Mouse (Mus musculus) olfactory bulb, adult 2 months (tissue): ENCODE measurements around the gene Sdf4. TPM values are rescaled to one million over a fixed set of nuclear protein-coding genes. Genes with fewer than 3 reads are reported as not detected.

Experiments
- H3K27ac ChIP-seq: fragments of 200-500 bp; 2 replicates; pipeline ENCODE4 v1.5.1; 2012; ENCODE audit warnings: low read depth, low read length; ENCODE audit not compliant: insufficient read depth
- H3K4me1 ChIP-seq: fragments of 200-500 bp; 2 replicates; pipeline ENCODE4 v1.6.1; 2012; ENCODE audit warnings: low read length; ENCODE audit not compliant: control insufficient read depth, insufficient read depth
- H3K4me3 ChIP-seq: fragments of 200-500 bp; 2 replicates; pipeline ENCODE4 v1.5.1; 2012; ENCODE audit warnings: mild to moderate bottlenecking, low read depth, low read length, moderate library complexity; ENCODE audit not compliant: insufficient read depth
- CTCF ChIP-seq: fragments of 200-500 bp; IDR thresholded peaks from 2 replicates; pipeline ENCODE4 v1.5.1; 2012; ENCODE audit warnings: low read depth, mild to moderate bottlenecking, low read length, moderate library complexity; ENCODE audit not compliant: insufficient read depth
- POLR2A ChIP-seq: fragments of 200-500 bp; IDR thresholded peaks from 2 replicates; pipeline ENCODE4 v1.6.1; 2012; ENCODE audit warnings: mild to moderate bottlenecking, low read depth, low read length, moderate library complexity; ENCODE audit not compliant: insufficient read depth
- WGBS: fragments of 180-500 bp; shearing (Covaris S2); methylation state at CpG from one replicate; pipeline ENCODE4 v1.1.7; 2018; 5-methylcytosine and 5-hydroxymethylcytosine counted together
- polyA plus RNA-seq: library from polyadenylated mRNA; stranded (reverse); fragments of >200 nt; gene quantifications from 2 replicates; pipeline ENCODE4 v1.2.4, GENCODE M21; 2012; ENCODE audit warnings: low replicate concordance; ENCODE audit not compliant: missing spikeins, insufficient read depth, insufficient read length

Gene Sdf4
- polyA plus RNA-seq, 1 experiment: 218 TPM

GRCm38 (mm10) chr4:156023520-156023919 lies 30.8 kb downstream of the Sdf4 start:
- 83% methylated on average over 9 of the region's 9 CpGs for WGBS
- peaks cover 3% of the 10 kb centered on the region for H3K4me1 ChIP-seq
- no peak overlapping the region for H3K4me3 ChIP-seq
- no peak overlapping the region for H3K27ac ChIP-seq
- no peak for TF ChIP-seq CTCF
- TF ChIP-seq POLR2A: no peak

DNA sequence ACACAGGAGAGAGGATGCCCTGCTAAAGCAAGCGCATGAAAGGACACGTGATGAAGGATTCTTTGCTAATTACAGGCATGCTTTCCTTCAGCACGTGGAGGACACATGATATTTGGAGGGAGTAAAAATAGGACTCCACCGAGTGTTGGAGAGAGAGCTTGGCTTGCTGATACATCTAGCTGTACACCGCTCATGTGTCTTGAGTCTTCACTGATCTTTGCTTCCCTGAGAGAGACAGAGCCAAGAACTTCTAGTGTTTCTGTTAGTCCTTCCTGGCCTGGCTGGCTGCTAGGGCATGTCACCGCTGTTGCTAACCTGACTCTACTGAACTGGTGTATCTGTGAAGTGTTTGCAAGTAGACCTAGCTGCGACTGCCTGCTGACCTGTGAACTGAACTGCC lies 31.5 kb downstream of the Sdf4 start:
- 66% methylated on average over 7 of the region's 7 CpGs for WGBS
- Histone ChIP-seq H3K4me3 (no peak overlapping the region), H3K27ac (no peak overlapping the region), H3K4me1 (peaks cover 3% of the 10 kb centered on the region)
- TF ChIP-seq POLR2A (no peak), CTCF (no peak)

GRCm38 (mm10) chr4:156026013-156026412 lies 33.3 kb downstream of the Sdf4 start, which contains the start of gene Tnfrsf18:
TSS of gene Tnfrsf18 (plus strand) at chr4:156026164.
- 23% methylated on average over 4 of the region's 4 CpGs for WGBS
- no peak within 1 kb of the TSS for H3K4me3 ChIP-seq
- H3K4me1 ChIP-seq: peaks cover 14% of the 10 kb centered on the region
- no peak for TF ChIP-seq POLR2A
- TF ChIP-seq CTCF: no peak
- no peak within 1 kb of the TSS for H3K27ac ChIP-seq

- TF ChIP-seq POLR2A (no peak), CTCF (no peak)
- no peak overlapping the region for H3K4me3 ChIP-seq
- WGBS: 90% methylated on average over 7 of the region's 7 CpGs
- no peak overlapping the region for H3K27ac ChIP-seq
- peaks cover 23% of the 10 kb centered on the region for H3K4me1 ChIP-seq
Observed at GRCm38 (mm10) chr4:156028580-156028979, 35.9 kb downstream of the Sdf4 start.

DNA sequence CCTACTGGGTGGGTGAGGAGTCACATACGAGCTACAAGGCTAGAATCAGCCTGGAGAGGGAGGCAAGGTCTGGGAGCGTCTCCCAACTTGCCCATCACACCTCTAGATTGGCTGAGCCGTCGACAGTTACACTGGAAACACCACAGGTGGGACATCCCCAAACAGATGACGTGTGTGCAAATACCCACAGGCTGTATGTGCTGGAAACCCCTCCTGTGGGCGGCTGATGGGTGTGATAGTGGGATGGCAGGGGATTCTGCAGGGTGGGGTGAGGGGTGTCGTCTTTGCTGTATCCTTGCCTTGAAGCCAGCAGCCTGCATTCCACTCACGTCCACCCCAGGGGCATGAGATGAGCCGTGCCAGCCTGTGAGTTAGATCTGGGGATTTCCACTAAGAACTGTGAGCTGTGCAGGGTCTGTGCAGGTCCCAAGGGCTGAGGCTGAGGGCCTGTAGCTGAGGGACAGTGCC lies 38.0 kb downstream of the Sdf4 start:
- TF ChIP-seq POLR2A (no peak), CTCF (no peak)
- 36% methylated on average over 9 of the region's 9 CpGs for WGBS
- H3K4me3 ChIP-seq: peak overlapping the region; percentile 57
- 0 out of 2 replicates have a peak overlapping the region, but pooled peaks have one; percentile 3 for H3K27ac ChIP-seq
- peaks cover 35% of the 10 kb centered on the region for H3K4me1 ChIP-seq

DNA sequence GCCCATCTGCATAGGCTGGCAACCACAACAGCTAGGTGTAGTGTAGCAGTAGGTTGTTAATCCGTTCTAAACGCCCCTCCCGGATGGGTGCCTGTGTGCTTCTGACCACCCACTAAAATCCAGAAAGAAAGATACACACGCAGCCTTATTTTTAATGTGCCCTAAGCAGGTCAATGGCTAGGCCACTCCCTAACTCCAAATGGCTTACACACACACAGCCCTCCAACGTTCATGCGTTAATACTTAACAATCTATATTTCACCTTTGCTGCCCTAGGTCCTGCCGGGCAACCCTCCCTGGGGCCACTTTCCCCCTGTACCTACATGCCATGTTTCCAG lies 38.6 kb downstream of the Sdf4 start:
- TF ChIP-seq CTCF (no peak), POLR2A (no peak)
- Histone ChIP-seq H3K4me3 (peak overlapping the region; percentile 57), H3K27ac (peak overlapping the region; percentile 74; the same call in 1 of the 2 replicates), H3K4me1 (peaks cover 35% of the 10 kb centered on the region)
- 3% methylated on average over 7 of the region's 7 CpGs for WGBS

GRCm38 (mm10) chr4:156031593-156032391 lies 39.1 kb downstream of the Sdf4 start:
- Histone ChIP-seq H3K4me1 (peaks cover 33% of the 10 kb centered on the region), H3K27ac (peak overlapping the region; percentile 74), H3K4me3 (peak overlapping the region; percentile 57)
- under 1% methylated on average over 24 of the region's 24 CpGs for WGBS
- peak; percentile 77 for TF ChIP-seq POLR2A
- no peak for TF ChIP-seq CTCF

DNA sequence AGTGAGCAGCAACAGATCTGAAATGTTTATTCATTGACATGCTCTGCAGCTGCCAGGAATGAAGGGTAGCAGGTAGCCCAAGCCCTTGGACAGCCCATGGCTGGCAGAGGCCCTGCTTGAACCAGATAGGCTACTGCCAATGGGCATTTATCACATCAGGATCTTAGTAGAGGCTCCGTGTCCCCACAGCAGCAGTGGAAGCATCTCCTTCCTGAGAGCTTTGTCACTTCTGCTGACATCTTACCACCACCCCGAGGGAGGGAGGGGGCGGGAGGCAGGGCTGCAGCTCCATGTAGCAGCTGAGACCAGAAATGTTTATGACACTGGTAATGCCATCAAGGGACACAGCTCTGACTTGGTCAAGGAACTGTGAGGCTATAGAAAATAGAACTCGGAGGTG lies 40.2 kb downstream of the Sdf4 start:
- Histone ChIP-seq H3K4me1 (peaks cover 33% of the 10 kb centered on the region), H3K27ac (no peak overlapping the region), H3K4me3 (no peak overlapping the region)
- TF ChIP-seq CTCF (no peak), POLR2A (no peak)
- WGBS: 81% methylated on average over 4 of the region's 4 CpGs

DNA sequence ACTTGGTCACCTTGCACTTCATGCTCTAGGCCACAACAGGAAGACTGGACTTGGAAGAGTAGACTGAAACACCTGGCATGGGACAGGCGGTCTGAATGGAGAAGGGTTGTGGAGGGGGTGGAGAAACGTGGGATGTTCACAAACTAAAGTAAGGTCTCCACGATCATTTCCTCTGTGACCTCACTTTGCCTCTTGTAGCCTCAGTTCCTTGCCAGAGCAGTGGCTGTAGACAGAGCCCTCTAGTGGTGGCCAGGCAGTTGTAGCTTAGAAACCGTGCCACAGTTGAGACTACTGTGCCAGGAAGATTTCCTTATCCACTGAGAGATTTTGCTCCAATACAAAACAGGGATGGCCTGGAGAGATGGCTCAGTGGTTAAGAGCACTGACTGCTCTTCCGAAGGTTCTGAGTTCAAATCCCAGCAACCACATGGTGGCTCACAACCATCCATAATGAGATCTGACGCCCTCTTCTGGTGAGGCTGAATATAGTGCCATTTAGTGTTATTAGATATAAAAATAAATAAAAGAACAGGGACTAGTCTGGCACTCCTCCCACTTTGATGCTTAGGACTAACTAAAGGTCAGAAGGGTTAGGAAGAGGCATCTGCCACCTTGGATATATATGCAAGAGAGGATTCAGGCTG lies 40.9 kb downstream of the Sdf4 start:
- no peak overlapping the region for H3K4me3 ChIP-seq
- WGBS: 42% methylated on average over 6 of the region's 6 CpGs
- no peak overlapping the region for H3K27ac ChIP-seq
- H3K4me1 ChIP-seq: peaks cover 33% of the 10 kb centered on the region
- no peak for TF ChIP-seq CTCF
- TF ChIP-seq POLR2A: no peak
